Mouse (Mus musculus): ENCODE results near the gene Rbfox2. TPM values are rescaled to one million over a fixed set of nuclear protein-coding genes. Genes with fewer than 3 reads are reported as not detected.

The Rbfox2 gene
- total RNA-seq, 1 experiment from 2014 or later = 51.4 TPM

DNA sequence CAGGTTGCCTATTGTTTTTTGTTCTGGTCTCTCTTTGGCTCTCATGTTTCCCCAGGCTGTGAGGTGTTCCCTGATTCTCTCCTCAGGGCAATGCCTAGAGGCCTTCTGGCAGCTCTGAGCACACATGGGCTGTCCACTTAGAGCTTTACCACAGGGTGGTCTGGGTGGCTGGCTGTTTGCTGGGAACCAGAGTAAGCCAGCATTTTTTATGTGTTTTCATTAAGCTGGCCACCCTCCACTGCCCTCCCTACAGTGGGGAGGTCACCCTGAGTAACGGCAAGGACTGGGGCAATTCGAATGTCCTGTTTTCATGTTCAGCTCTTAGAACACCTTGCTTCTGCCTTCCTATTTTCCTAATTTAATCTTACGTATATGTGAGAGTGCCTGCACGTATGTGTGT lies 24.6 kb upstream of the Rbfox2 start:
- DNase-seq = no peak

DNA sequence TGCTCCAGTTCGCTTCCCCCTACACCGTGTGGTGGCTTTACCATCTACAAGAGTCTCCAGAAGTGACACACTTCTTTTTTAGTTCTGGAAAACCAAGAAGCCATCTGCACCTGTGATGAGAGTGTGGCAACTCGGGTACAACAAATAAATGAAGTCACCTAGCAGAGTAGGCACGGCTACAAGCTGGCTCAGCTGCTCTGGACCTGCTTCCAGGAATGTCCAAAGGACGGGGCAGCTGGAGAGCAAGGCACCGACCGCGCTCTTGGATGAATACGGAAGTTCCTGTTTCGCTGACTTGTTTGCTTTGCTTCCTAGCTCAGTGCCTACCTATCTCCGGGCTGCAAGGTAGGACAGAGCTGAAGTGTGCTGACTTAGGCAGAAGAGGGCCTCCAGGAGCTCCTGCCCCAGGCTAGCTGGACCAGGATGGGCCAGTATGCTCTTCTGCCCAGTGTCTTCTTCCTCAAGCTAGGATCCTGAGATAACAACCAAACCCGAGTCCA lies 22.9 kb upstream of the Rbfox2 start:
- DNase-seq = no peak

DNA sequence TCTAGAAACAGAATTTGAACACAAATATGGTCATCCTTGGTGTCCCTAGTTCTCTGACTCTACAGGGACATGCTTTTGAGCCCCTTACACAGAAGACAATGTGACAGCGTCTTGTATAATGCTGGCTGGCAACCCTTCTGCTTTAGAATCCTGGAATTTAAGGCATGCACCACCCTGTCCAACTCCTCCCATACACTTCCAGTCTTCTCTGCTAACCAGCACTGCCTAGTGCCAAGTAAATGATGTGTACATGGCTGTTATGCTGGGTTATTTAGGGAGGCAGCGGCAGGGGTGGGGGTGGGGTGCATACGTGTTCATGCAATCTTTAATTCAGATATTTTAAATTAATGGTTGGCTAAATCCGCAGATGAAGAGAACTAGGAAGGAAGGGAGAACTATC lies 19.6 kb upstream of the Rbfox2 start:
- DNase-seq = no peak

DNA sequence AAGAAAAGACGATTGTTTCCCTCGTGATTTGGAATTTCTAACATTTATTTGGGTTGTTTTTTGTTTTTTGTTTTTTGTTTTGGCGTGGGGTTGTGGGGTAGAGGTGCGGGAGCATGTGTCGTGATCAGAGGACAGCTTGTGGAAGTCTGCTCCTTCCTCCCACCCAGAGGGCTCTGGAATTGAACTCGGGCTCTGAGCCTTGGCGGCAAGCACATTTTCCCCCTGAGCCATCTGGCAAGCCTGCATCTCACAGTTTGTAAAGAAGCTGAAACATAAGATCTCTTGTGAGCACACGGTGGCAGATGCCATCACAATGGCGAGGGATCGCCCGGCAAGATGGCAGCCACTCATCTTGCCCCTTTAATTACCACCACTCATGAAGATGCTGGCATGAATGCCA lies 17.6 kb upstream of the Rbfox2 start:
- no peak for DNase-seq

DNA sequence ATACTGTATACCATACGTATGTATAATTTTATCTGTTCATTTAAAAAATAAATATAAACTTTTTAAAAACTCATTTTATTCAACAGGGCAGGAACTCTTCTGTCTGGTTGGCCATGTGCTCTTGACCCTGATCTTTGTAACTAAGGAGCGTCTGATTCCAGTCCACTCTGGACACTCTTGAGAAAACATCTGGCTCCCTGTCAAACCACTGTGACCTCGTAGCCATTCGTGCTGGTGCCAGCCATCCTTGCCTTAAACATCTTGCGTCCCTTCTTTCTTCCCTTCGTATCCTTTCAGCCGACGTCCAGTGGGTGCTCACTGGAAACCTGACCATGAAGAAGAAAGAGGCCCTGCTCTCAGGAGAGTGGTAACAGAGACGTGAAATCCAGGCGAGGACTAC lies 16.4 kb upstream of the Rbfox2 start:
- peak; percentile 49 for DNase-seq

DNA sequence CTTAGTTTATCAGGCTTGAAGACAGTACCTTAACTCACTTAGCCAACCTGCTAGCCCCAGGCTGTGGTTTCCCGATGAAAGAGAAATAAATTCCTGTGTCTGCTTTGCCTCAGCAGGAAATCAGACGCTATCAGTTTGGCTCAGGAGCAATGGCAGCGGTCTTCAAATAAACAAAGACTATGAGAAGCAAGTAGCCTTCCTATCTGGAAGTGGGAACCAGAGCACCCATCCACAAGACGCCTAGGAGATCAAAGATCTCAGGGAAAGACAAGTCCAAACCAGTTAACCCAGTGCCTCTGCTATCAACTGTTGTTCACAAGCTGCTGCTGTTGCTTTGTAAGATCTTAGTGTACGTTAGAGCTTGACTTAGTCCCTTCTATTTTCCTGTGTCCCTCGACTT lies 6.9 kb upstream of the Rbfox2 start:
- no peak for DNase-seq

DNA sequence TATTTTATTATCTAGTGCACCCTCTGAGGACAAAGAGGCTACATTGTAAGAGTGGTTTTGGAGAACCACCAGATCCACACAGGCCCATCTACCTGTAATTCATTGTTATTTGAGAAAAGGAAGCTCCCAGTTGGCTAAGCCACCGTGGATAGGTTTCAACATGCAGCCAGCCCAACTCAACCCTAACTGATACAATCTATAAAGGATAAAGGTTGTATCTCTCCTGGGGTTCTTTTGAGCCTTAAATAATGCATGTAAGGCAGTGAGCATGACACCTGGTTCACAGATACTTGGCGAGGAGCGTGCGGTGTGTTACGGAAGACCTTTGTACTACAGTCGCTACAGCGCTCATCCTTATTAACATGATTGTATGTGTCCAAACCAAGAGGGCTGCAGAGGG lies 6.0 kb upstream of the Rbfox2 start:
- DNase-seq = no peak

DNA sequence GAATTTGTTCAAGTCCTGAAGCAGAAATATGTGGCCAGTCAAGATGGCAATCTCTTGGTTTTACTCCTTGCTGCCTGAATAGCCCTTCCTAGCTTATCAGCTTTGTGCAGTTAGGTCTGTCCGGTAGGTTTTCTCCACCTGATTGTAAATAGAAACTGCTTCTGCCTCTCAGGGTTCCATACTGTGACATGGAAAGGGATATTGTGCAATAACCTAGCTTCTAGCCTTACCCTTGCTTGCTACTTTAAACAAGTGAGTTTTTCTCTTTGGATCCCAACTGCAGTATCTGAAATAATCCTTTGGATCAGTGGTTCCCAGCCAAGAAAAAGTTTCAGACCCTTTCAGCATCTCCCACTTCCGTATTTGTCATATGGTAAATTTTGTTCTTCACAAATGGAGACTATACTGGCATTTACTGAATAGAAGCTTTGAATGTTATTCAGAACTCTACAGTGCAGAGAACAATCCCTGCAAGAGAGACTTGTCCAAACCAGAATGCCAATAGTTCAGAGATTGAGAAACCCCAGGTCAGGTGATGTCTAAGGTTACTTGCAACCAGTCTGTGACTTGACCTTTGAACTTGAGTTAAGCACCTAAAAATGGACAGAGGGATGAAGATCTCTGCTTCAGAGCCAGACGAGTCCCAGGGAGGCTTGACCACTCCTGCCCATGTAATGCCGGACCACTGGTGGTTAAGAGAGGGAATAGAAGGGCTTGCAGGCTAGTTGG lies 1.1 kb upstream of the Rbfox2 start:
- no peak for DNase-seq

DNA sequence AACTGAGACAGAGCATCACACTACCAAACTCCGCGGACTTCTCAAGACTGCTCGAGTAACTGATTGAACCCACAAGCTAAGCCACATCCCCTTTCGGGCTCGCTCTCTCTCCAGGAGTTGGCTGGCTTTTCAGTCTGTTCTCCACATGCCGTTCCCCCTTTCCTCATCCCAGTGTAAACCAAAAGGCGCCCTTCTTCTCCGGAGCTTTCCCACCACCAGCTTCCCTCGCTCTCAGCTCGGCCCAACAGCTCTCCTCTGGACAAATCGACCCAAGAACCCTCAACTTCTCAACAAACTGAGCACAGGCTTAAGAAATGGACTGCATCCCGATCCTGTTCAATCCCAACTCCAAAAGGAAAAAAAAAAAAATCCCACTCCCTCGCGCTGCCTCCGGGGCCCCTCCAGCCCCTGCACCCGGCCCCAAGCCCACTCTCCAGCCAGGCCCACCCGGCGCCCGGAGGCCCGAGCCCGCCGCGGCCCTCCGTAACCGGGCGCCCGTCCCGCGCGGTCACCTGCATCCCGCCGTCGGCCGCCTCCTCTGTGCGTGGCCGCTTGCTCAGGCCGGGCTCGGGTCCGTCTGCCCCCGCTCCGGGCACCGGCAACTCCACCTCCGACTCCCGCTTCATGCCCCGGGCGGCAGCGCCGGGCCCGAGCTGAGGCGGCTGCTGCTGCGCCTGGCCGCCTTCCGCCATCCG lies 805 bp downstream of the Rbfox2 start:
- DNase-seq = peak; percentile 58

DNA sequence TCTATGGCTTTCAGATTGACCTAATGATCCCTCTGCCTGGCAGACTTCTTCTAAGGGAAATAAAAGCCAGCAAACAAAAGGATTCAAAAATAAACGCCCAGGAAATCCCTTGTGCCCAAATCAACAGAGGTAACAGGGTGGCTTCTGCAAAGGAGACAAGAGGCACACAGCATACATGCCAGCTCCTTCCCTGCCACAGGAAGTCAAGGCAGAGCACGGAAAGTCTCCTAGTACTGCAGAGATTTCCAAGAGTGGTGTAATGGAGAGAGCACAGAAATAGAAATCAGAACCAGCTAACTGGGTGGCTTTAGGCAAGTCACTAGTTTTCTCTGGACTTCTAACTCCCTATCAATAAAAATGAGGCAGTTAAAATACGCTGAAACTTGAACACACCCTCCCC lies 1.8 kb downstream of the Rbfox2 start:
- DNase-seq = no peak

DNA sequence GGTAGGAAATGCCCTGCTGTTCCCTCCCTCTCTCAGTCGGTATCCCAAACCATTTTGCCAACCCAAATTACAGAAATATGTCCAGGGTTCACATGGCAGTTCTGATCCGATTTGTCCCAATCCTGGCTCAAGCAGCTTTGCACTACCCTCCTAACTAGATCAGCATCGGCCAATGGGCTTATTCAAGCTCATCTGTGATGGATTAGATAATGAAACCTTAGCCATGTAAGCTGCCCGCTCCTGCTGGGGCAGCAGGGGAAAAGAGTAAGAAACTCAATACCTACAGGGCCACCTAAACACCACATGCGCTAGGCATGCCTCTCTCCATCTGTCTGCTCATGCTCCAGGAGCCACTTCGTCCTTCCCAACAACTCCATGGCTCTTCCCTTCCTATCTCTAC lies 5.7 kb downstream of the Rbfox2 start:
- DNase-seq = no peak

DNA sequence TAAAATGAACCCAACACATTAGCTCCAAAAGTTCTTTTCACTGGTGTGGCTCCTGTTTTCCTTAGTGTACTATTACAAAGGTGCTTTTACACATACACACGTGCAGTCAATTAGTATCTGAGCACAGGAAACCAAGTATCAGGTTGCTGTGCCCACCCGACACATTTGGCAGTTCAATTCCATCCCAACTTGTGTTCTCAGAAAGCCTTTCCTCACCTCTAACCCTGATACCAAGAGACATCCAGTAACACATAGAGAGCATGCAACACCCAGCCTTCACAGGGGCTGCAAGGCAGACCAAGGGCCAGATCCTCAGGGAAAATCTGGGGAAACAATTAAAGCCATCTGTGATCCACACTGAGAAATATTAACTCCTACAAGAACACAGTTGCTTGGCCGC lies 8.2 kb downstream of the Rbfox2 start:
- no peak for DNase-seq

DNA sequence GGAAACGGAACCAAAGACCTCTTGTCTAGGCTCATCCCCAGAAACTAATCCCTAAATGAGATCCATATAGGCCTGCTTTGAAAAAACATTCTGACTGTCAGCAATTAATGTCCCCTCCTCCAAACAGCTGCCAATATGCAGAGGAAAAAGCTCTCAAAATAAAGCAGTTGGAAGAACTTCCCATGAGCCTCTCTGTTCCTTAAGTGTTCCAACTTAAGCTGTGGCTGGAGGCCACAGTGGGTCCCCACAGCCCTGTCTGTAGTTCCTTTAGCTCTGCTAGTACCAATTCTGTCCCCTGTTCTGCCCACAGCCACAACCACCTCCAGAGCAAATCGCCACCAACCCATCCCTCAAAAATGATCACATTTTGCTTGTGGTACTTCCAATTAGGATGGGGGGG lies 10.2 kb downstream of the Rbfox2 start:
- no peak for DNase-seq

DNA sequence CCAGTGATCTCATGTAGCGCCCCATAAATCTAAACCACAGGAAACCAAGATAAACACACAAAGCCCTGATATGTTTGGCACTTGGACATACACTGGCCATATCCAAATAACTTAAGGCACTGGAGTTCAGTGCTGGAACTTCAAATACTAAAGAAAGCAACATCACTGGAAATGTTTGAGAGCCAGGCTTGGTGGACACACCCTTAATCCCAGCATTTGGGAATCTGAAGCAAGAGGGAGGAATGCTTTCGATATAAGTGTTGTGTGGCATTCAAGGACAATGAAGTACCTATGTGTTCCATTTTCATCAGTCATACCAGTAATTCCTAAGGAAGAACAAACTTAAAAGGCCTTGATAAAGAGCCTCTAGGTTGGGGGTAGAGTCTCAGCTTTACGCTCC lies 13.3 kb downstream of the Rbfox2 start:
- no peak for DNase-seq

DNA sequence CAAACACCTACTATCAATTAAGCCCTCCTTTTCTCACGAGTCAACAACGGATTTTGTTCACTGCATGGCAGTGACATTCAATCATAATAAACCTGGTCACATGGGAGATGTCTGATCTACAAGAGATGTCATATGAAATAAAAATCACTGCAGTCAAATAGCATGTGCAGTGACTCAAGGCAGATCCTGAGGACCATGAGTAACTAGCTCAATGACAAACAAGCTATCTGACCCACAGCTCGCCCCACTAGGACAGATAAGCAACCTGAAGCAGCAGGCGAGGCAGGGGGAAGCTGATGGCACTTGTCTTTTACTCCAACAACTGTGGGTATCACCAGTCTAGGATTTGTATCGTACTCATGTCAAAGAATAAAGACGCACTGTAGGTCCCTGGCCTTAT lies 14.4 kb downstream of the Rbfox2 start:
- DNase-seq = peak; percentile 18

DNA sequence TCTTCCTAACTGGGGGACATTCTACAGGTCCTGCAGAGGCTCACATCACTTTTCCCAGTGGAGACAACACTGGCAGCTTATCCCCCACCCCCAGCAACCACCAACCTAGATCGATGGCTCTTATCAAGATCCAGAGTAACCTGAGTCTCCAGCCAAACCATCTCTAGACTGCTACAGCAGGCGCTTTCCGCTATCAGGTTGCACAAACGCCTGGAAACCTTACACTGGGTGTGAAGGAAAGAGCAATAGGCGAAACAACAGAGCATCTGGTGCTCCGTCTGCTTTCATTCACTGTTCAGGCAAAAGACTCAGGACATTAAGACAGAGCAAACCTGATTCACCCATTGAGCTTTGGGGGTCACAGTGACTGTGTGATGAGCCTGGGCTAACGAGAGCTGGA lies 15.3 kb downstream of the Rbfox2 start:
- DNase-seq = no peak

DNA sequence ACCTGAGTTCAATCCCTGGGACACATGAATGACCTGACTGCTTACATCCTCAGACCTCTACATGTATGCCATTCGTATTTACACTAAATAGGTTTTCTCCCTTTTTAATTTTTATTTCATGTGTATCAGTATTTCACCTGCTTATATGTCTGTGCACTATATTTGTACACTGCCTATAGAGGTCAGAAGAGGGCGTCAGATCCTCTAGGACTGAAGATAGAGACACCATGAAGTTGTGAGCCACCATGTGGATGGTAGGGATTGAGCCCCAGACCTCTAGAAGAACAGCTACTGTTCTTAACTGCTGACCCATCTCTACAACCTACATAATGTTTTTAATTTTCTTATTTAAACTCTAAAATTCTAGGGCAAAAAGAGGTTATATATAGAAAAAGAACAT lies 16.5 kb downstream of the Rbfox2 start:
- DNase-seq = no peak

DNA sequence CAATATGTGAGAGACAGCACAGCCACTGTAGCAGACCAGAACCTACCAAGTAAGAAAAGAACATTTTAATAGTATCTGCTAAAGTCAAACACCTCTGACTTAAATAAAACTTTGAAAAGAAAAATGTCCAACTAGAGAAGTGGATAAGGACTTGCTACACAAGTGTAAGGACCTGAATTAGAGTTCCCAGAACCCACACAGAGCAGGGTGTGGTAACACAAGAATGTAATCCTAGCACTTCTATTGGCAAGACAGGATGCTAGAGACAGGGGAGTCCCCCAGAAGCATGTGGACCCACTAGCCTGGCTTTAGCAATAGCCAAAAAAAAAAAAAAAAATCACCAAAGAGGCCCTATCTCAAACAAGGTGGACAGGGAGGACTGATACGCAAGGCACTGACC lies 26.7 kb downstream of the Rbfox2 start:
- DNase-seq = no peak

DNA sequence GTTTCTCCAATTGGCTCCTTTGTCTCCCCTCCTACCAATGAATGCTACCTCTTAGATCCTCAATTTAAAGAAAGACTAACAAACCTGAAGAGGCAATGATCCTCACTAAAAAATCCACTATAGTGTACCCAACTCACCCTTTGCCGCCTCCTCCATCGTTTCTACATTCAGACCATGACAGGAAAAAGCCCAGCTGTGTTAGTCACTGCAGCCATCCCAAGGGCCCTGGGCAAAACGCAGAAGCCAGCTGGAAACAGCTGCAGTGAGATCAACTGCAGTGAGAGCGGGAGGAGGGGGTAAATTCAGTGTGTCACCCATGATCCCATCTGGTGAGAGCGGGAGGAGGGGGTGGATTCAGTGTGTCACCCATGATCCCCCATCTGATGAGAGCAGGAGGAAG lies 28.0 kb downstream of the Rbfox2 start:
- peak; percentile 25 for DNase-seq

DNA sequence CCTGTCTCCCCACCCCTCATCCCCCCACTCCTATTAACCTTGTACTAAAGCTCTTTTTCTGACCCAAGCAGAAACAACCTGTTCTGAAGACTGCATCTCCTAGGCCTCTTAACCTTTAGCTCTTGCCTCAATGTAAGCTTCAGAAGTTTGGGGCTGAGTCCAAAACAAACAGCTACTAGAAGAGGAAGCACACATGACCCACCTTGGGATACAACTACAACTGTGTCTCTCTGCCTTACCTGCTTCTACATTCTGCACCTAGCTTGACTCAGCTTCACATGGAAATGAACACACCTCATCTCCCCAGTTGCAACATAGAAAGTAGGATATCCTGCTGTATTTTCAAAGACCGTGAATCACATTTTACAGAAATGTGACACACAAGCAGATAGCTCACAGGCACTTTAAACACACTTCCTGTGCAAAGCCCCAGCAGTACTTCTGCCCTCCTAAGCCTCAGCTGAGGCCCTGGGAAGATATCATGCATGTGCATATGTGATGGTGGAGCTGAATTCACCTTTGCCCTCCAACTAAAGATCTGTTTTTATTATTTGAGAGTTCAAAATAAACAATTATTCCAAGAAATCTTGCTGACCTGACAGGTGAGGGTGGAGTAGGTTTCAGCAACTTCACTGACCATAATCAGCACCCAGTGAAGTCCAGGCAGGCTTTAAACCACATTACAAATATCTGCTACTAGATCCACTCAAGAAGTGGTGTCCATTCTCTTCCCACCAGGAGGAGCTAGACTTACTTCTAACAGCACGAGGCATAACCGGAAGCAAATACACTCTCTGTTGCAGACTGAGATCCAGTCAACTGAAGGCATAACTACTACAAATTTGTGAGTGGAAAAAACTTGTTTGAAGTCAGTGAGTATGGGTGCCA lies 29.7 kb downstream of the Rbfox2 start:
- DNase-seq = no peak

DNA sequence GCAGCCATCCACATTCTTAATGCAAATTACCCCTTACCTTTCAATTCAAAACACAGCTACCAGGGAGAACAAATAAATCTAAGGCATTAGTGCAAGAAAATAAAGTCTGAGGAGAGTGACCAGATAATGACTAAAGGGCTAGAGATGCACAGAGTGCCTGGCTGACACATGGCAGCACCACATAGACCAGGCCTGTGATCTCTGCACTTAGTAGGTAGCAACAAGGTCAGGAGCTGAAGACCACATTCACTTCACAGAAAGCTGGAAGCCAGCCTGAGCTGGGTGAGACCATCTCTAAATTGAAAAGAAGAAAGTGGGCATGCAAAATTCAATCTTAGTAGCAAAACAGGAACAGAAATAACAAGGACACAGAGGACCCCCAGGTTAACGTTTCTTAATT lies 30.5 kb downstream of the Rbfox2 start:
- DNase-seq = no peak

DNA sequence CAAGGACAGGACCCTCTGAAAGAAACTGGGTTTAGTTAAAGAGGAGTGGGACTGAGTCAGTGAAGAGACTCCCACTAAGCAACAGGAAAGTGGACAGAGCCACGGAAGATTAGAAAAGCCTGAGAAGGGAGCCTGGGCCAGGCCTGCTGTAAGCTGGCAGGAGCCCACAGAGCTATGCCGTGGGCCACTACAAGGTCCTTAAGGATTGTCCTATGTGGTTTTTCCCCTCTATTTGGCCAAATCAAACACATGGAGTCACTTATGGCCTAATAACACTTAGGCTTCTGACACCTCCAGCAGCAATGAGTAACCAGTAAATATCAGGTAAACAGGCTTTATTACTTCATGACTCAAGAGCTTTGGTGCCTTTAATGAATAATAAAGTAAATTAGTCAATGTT lies 31.2 kb downstream of the Rbfox2 start:
- no peak for DNase-seq

DNA sequence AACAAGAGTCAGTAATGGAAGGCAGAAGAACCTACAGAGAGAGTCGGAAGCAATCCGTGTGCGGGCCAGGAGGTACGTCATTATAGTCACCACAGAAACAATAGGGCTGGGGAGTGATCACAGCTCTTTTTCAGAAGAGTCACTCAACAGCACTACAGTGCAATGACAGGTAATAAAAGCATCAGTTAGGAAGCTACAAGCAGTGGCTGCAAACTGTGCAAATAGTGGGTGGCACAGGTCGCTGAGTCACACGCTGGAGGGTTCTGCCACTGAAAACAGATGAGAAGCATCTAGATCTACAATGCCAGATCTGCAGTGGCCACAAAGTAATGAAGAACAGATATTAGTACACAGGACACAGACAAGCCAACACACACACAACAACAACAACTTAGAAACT lies 32.9 kb downstream of the Rbfox2 start:
- no peak for DNase-seq
